Mouse (Mus musculus): ENCODE measurements around the gene Gle1. TPM values are rescaled to one million over a fixed set of nuclear protein-coding genes. Genes with fewer than 3 reads are reported as not detected.

The Gle1 gene
- polyA plus RNA-seq, 2 experiments = 42.0 to 49.7 TPM

- WGBS = 63% methylated on average over 2 of the region's 2 CpGs
- peaks cover 99% of the 10 kb centered on the region for H3K36me3 ChIP-seq (ENCODE audit: control insufficient read depth, insufficient read depth, low read length)
- H3K4me3 ChIP-seq (replicated peaks; ENCODE audit: low read length) = no peak overlapping the region
These were observed 56.7 kb downstream of the Gle1 start for GRCm38 (mm10) chr2:29991962-29992361.

DNA sequence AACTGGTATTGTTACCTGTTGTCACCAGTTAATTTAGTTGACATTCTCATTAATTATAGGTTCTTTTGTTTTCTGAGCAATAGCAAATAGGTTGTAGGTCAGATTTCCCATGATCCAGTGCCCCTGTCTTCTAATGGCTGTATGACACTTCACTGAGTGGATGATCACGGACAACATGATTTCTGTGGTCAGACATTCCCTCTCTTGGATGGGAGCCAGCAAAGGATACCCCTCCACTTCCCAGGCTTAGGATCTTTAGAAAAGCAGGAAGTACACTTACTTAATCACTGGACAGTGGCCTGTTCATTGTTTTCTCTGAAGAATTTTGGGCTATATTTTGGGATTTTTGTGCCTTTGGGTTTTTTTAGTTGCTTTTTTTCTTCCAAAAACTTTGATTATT is 73.9 kb downstream of the Gle1 start:
- H3K9me3 ChIP-seq (ENCODE audit: control insufficient read depth, low read length) = no peaks in the 10 kb centered on the region
- peaks cover 99% of the 10 kb centered on the region for H3K36me3 ChIP-seq (ENCODE audit: control insufficient read depth, insufficient read depth, low read length)
- H3K27me3 ChIP-seq (ENCODE audit: control insufficient read depth, insufficient read depth, low read length) = no peaks in the 10 kb centered on the region
- no peak for TF ChIP-seq POLR2A (IDR thresholded peaks at IDR 0.05; ENCODE audit: borderline replicate concordance, extremely low read depth, insufficient read depth, insufficient read length)
- H3K4me3 ChIP-seq (replicated peaks; ENCODE audit: low read length) = no peak overlapping the region
- no peak overlapping the region for H3K9ac ChIP-seq (ENCODE audit: low read depth, low read length, severe bottlenecking)
- 80% methylated on average over 1 of the region's 1 CpGs for WGBS
- no peak overlapping the region for H3K4me2 ChIP-seq (replicated peaks; ENCODE audit: low read depth, low read length, severe bottlenecking)
- DNase-seq (ENCODE audit: low spot score) = no peak
- no peak for ATAC-seq (ENCODE audit: low FRiP score, low read depth)
- H3K27ac ChIP-seq (replicated peaks; ENCODE audit: low read depth, low read length) = no peak overlapping the region
- H3K4me1 ChIP-seq (ENCODE audit: control insufficient read depth, insufficient read depth, low read length) = no peaks in the 10 kb centered on the region

More at GRCm38 (mm10) chr2:29991962-29992361, 56.7 kb downstream of the Gle1 start:
- Histone ChIP-seq H3K4me2 (replicated peaks; ENCODE audit: low read depth, low read length, severe bottlenecking) (no peak overlapping the region), H3K9ac (ENCODE audit: low read depth, low read length, severe bottlenecking) (no peak overlapping the region), H3K9me3 (ENCODE audit: control insufficient read depth, low read length) (no peaks in the 10 kb centered on the region), H3K27ac (replicated peaks; ENCODE audit: low read depth, low read length) (no peak overlapping the region), H3K27me3 (ENCODE audit: control insufficient read depth, insufficient read depth, low read length) (no peaks in the 10 kb centered on the region), H3K4me1 (ENCODE audit: control insufficient read depth, insufficient read depth, low read length) (no peaks in the 10 kb centered on the region)
- no peak for ATAC-seq (ENCODE audit: low FRiP score, low read depth)
- TF ChIP-seq POLR2A (IDR thresholded peaks at IDR 0.05; ENCODE audit: borderline replicate concordance, extremely low read depth, insufficient read depth, insufficient read length) = no peak
- DNase-seq (ENCODE audit: low spot score) = no peak

Small RNAs within 50 kb of the gene (microRNA-seq; reads per million reads assigned to microRNA genes)
- not detected for gene Mir6997

Other genes starting within 250 kb of the Gle1 start
- gene Gm13420, start 183.7 kb upstream of the Gle1 start, polyA plus RNA-seq (2012; rRNA removed) = 0.05 and 0.08 TPM in 2 replicates
- gene Gm13420, start 183.7 kb upstream of the Gle1 start, polyA plus RNA-seq (2014; fragmentation: Nextera tagmentation; extraction: Ambion mirVana) = 0.17 TPM in 1 of 2 replicates, not detected in the other
- gene Gm13547, start 176.1 kb upstream of the Gle1 start, polyA plus RNA-seq (2012; rRNA removed) = not detected in 2 replicates
- 0.98 TPM in 1 of 2 replicates, not detected in the other for gene Gm13547, start 176.1 kb upstream of the Gle1 start, polyA plus RNA-seq (2014; fragmentation: Nextera tagmentation; extraction: Ambion mirVana)
- 27.2 and 31.6 TPM in 2 replicates for gene Coq4, start 147.9 kb upstream of the Gle1 start, polyA plus RNA-seq (2012; rRNA removed)
- gene Coq4, start 147.9 kb upstream of the Gle1 start, polyA plus RNA-seq (2014; fragmentation: Nextera tagmentation; extraction: Ambion mirVana) = 29.4 and 34.1 TPM in 2 replicates
- 45.8 and 49.2 TPM in 2 replicates for gene Trub2, start 146.9 kb upstream of the Gle1 start, polyA plus RNA-seq (2012; rRNA removed)
- 24.2 and 29.5 TPM in 2 replicates for gene Trub2, start 146.9 kb upstream of the Gle1 start, polyA plus RNA-seq (2014; fragmentation: Nextera tagmentation; extraction: Ambion mirVana)
- gene Slc27a4, start 132.8 kb upstream of the Gle1 start, polyA plus RNA-seq (2012; rRNA removed) = 24.0 and 29.7 TPM in 2 replicates
- gene Slc27a4, start 132.8 kb upstream of the Gle1 start, polyA plus RNA-seq (2014; fragmentation: Nextera tagmentation; extraction: Ambion mirVana) = 17.1 and 17.7 TPM in 2 replicates
- gene Urm1, start 115.4 kb upstream of the Gle1 start, polyA plus RNA-seq (2012; rRNA removed) = 68.3 and 87.6 TPM in 2 replicates
- 26.3 and 28.3 TPM in 2 replicates for gene Urm1, start 115.4 kb upstream of the Gle1 start, polyA plus RNA-seq (2014; fragmentation: Nextera tagmentation; extraction: Ambion mirVana)
- 53.7 and 75.9 TPM in 2 replicates for gene Cercam, start 66.3 kb upstream of the Gle1 start, polyA plus RNA-seq (2012; rRNA removed)
- 24.8 and 28.1 TPM in 2 replicates for gene Cercam, start 66.3 kb upstream of the Gle1 start, polyA plus RNA-seq (2014; fragmentation: Nextera tagmentation; extraction: Ambion mirVana)
- 84.6 and 88.0 TPM in 2 replicates for gene Odf2, start 46.2 kb upstream of the Gle1 start, polyA plus RNA-seq (2012; rRNA removed)
- gene Odf2, start 46.2 kb upstream of the Gle1 start, polyA plus RNA-seq (2014; fragmentation: Nextera tagmentation; extraction: Ambion mirVana) = 42.3 and 47.0 TPM in 2 replicates
- 176 and 206 TPM in 2 replicates for gene Sptan1, start 30.1 kb downstream of the Gle1 start, polyA plus RNA-seq (2012; rRNA removed)
- 150 and 153 TPM in 2 replicates for gene Sptan1, start 30.1 kb downstream of the Gle1 start, polyA plus RNA-seq (2014; fragmentation: Nextera tagmentation; extraction: Ambion mirVana)
- gene Wdr34, start 113.5 kb downstream of the Gle1 start, polyA plus RNA-seq (2012; rRNA removed) = 44.0 and 53.5 TPM in 2 replicates
- 30.1 and 33.1 TPM in 2 replicates for gene Wdr34, start 113.5 kb downstream of the Gle1 start, polyA plus RNA-seq (2014; fragmentation: Nextera tagmentation; extraction: Ambion mirVana)
- 178 and 295 TPM in 2 replicates for gene Set, start 122.0 kb downstream of the Gle1 start, polyA plus RNA-seq (2012; rRNA removed)
- 426 and 451 TPM in 2 replicates for gene Set, start 122.0 kb downstream of the Gle1 start, polyA plus RNA-seq (2014; fragmentation: Nextera tagmentation; extraction: Ambion mirVana)
- gene Pkn3, start 142.3 kb downstream of the Gle1 start, polyA plus RNA-seq (2012; rRNA removed) = 24.8 and 26.9 TPM in 2 replicates
- gene Pkn3, start 142.3 kb downstream of the Gle1 start, polyA plus RNA-seq (2014; fragmentation: Nextera tagmentation; extraction: Ambion mirVana) = 5.9 and 6.4 TPM in 2 replicates
- gene Zdhhc12, start 158.2 kb downstream of the Gle1 start, polyA plus RNA-seq (2012; rRNA removed) = 53.2 and 68.8 TPM in 2 replicates
- gene Zdhhc12, start 158.2 kb downstream of the Gle1 start, polyA plus RNA-seq (2014; fragmentation: Nextera tagmentation; extraction: Ambion mirVana) = 21.9 and 23.2 TPM in 2 replicates
- gene Zer1, start 189.2 kb downstream of the Gle1 start, polyA plus RNA-seq (2012; rRNA removed) = 60.3 and 79.9 TPM in 2 replicates
- 9.7 and 11.0 TPM in 2 replicates for gene Zer1, start 189.2 kb downstream of the Gle1 start, polyA plus RNA-seq (2014; fragmentation: Nextera tagmentation; extraction: Ambion mirVana)
- 49.9 and 62.9 TPM in 2 replicates for gene Tbc1d13, start 198.3 kb downstream of the Gle1 start, polyA plus RNA-seq (2012; rRNA removed)
- gene Tbc1d13, start 198.3 kb downstream of the Gle1 start, polyA plus RNA-seq (2014; fragmentation: Nextera tagmentation; extraction: Ambion mirVana) = 10.4 and 10.7 TPM in 2 replicates
- 18.5 and 24.7 TPM in 2 replicates for gene Endog, start 236.1 kb downstream of the Gle1 start, polyA plus RNA-seq (2012; rRNA removed)
- 20.9 and 22.6 TPM in 2 replicates for gene Endog, start 236.1 kb downstream of the Gle1 start, polyA plus RNA-seq (2014; fragmentation: Nextera tagmentation; extraction: Ambion mirVana)
- 69.1 and 73.7 TPM in 2 replicates for gene Spout1, start 243.0 kb downstream of the Gle1 start, polyA plus RNA-seq (2012; rRNA removed)
- gene Spout1, start 243.0 kb downstream of the Gle1 start, polyA plus RNA-seq (2014; fragmentation: Nextera tagmentation; extraction: Ambion mirVana) = 75.6 and 79.9 TPM in 2 replicates

Data from limb, embryonic 14.5 days (tissue).